Mouse (Mus musculus) hindbrain, embryonic 15.5 days (tissue): ENCODE data around the gene Miga2. TPM values are rescaled to one million over a fixed set of nuclear protein-coding genes. Genes with fewer than 3 reads are reported as not detected.

Experiments
- ATAC-seq: fragments of 200-750 bp; cut with Nextera tagmentation; 2 replicates; pipeline ENCODE4 v1.8.0; 2017; ENCODE audit warnings: low read depth, moderate number of reproducible peaks, moderate TSS enrichment; ENCODE audit not compliant: low FRiP score
- H3K27ac ChIP-seq: fragments of 300-500 bp; sonication (generic); replicated peaks from 2 replicates; pipeline ENCODE4 v1.5.1; 2015; ENCODE audit warnings: mild to moderate bottlenecking, inconsistent platforms
- H3K27me3 ChIP-seq: fragments of 300-500 bp; sonication (generic); 2 replicates; pipeline ENCODE4 v1.6.1; 2015; ENCODE audit warnings: control low read depth, inconsistent platforms
- H3K36me3 ChIP-seq: fragments of 300-500 bp; sonication (generic); 2 replicates; pipeline ENCODE4 v1.6.1; 2015; ENCODE audit warnings: control low read depth, inconsistent platforms
- H3K4me1 ChIP-seq: fragments of 300-500 bp; sonication (generic); replicated peaks from 2 replicates; pipeline ENCODE4 v1.6.1; 2015; ENCODE audit warnings: control low read depth, inconsistent platforms
- H3K4me2 ChIP-seq: fragments of 300-500 bp; sonication (generic); 2 replicates; pipeline ENCODE4 v1.6.1; 2015; ENCODE audit warnings: moderate library complexity, mild to moderate bottlenecking, inconsistent platforms
- H3K4me3 ChIP-seq: fragments of 300-500 bp; sonication (generic); 2 replicates; pipeline ENCODE4 v1.5.1; 2015; ENCODE audit warnings: mild to moderate bottlenecking, inconsistent platforms
- H3K9ac ChIP-seq: fragments of 300-500 bp; sonication (generic); 2 replicates; pipeline ENCODE4 v1.6.1; 2015; ENCODE audit warnings: inconsistent platforms
- H3K9me3 ChIP-seq: fragments of 300-500 bp; sonication (generic); 2 replicates; pipeline ENCODE4 v1.6.1; 2016; ENCODE audit warnings: control low read depth, inconsistent platforms
- WGBS: fragments of 180-500 bp; shearing (Covaris S2); methylation state at CpG from one replicate; pipeline ENCODE4 v1.1.7; 2015; 5-methylcytosine and 5-hydroxymethylcytosine counted together
- polyA plus RNA-seq: library from polyadenylated mRNA; unstranded; fragments of >200 nt; fragmentation: Nextera tagmentation; extraction: Ambion mirVana; gene quantifications from 2 replicates; pipeline ENCODE4 v1.2.1, GENCODE M21; 2015

The Miga2 gene
- polyA plus RNA-seq, 1 experiment from 2014 or later = 35.0 TPM

- Histone ChIP-seq H3K27ac (no peak overlapping the region), H3K4me2 (no peak overlapping the region), H3K36me3 (peaks cover 8% of the 10 kb centered on the region), H3K27me3 (no peaks in the 10 kb centered on the region), H3K4me3 (no peak overlapping the region), H3K9me3 (no peaks in the 10 kb centered on the region), H3K4me1 (peaks cover 33% of the 10 kb centered on the region), H3K9ac (no peak overlapping the region)
- no peak for ATAC-seq
- WGBS = 80% methylated on average over 5 of the region's 5 CpGs
Observed at GRCm38 (mm10) chr2:30362865-30363264, 1.2 kb upstream of the Miga2 start.

- H3K36me3 ChIP-seq = peaks cover 34% of the 10 kb centered on the region
- no peaks in the 10 kb centered on the region for H3K9me3 ChIP-seq
- no peak for ATAC-seq
- H3K4me3 ChIP-seq = peak overlapping the region; percentile 72
- WGBS = 86% methylated on average over 2 of the region's 2 CpGs
- H3K4me1 ChIP-seq = peaks cover 20% of the 10 kb centered on the region
- peak overlapping the region; percentile 81; the same call in 1 of the 2 replicates for H3K9ac ChIP-seq
- H3K27ac ChIP-seq = no peak overlapping the region
- no peaks in the 10 kb centered on the region for H3K27me3 ChIP-seq
- H3K4me2 ChIP-seq = peak overlapping the region; percentile 87
Observed at GRCm38 (mm10) chr2:30365281-30366069, 1.4 kb downstream of the Miga2 start.

- peaks cover 20% of the 10 kb centered on the region for H3K4me1 ChIP-seq
- no peak overlapping the region for H3K9ac ChIP-seq
- H3K27me3 ChIP-seq = no peaks in the 10 kb centered on the region
- H3K9me3 ChIP-seq = no peaks in the 10 kb centered on the region
- ATAC-seq = no peak
- no peak overlapping the region for H3K27ac ChIP-seq
- no peak overlapping the region for H3K4me3 ChIP-seq
- WGBS = 60% methylated on average over 5 of the region's 5 CpGs
- H3K36me3 ChIP-seq = peaks cover 41% of the 10 kb centered on the region
- H3K4me2 ChIP-seq = no peak overlapping the region
Observed at GRCm38 (mm10) chr2:30366203-30366602, 2.2 kb downstream of the Miga2 start.

GRCm38 (mm10) chr2:30371544-30371943, 7.5 kb downstream of the Miga2 start:
- Histone ChIP-seq H3K36me3 (peaks cover 84% of the 10 kb centered on the region), H3K4me1 (no peaks in the 10 kb centered on the region), H3K4me3 (no peak overlapping the region), H3K9ac (no peak overlapping the region), H3K4me2 (no peak overlapping the region), H3K27me3 (no peaks in the 10 kb centered on the region), H3K9me3 (no peaks in the 10 kb centered on the region), H3K27ac (no peak overlapping the region)
- 98% methylated on average over 8 of the region's 8 CpGs for WGBS
- no peak for ATAC-seq

- H3K4me1 ChIP-seq = no peaks in the 10 kb centered on the region
- H3K36me3 ChIP-seq = peaks cover 84% of the 10 kb centered on the region
- no peaks in the 10 kb centered on the region for H3K27me3 ChIP-seq
- H3K9me3 ChIP-seq = no peaks in the 10 kb centered on the region
- no peak overlapping the region for H3K9ac ChIP-seq
- no peak for ATAC-seq
- no peak overlapping the region for H3K4me2 ChIP-seq
- H3K27ac ChIP-seq = no peak overlapping the region
- 96% methylated on average over 5 of the region's 5 CpGs for WGBS
- H3K4me3 ChIP-seq = no peak overlapping the region
Observed at GRCm38 (mm10) chr2:30372726-30373125, 8.7 kb downstream of the Miga2 start.

- 94% methylated on average over 10 of the region's 10 CpGs for WGBS
- no peak overlapping the region for H3K27ac ChIP-seq
- H3K4me3 ChIP-seq = no peak overlapping the region
- no peak overlapping the region for H3K4me2 ChIP-seq
- no peaks in the 10 kb centered on the region for H3K27me3 ChIP-seq
- H3K36me3 ChIP-seq = peaks cover 73% of the 10 kb centered on the region
- H3K9ac ChIP-seq = no peak overlapping the region
- no peaks in the 10 kb centered on the region for H3K9me3 ChIP-seq
- no peak for ATAC-seq
- H3K4me1 ChIP-seq = no peaks in the 10 kb centered on the region
Observed at GRCm38 (mm10) chr2:30375893-30376292, 11.9 kb downstream of the Miga2 start.

GRCm38 (mm10) chr2:30377721-30378120, 13.7 kb downstream of the Miga2 start:
- Histone ChIP-seq H3K4me3 (no peak overlapping the region), H3K27ac (no peak overlapping the region), H3K9ac (no peak overlapping the region), H3K36me3 (peaks cover 69% of the 10 kb centered on the region), H3K4me1 (no peaks in the 10 kb centered on the region), H3K27me3 (no peaks in the 10 kb centered on the region), H3K9me3 (no peaks in the 10 kb centered on the region), H3K4me2 (no peak overlapping the region)
- peak; percentile 23; the same call in 1 of the 2 replicates for ATAC-seq
- WGBS = 89% methylated on average over 5 of the region's 5 CpGs

GRCm38 (mm10) chr2:30379307-30379706, 15.3 kb downstream of the Miga2 start:
- peaks cover 56% of the 10 kb centered on the region for H3K36me3 ChIP-seq
- 91% methylated on average over 7 of the region's 7 CpGs for WGBS
- no peak for ATAC-seq
- no peak overlapping the region for H3K4me3 ChIP-seq
- H3K9me3 ChIP-seq = no peaks in the 10 kb centered on the region
- H3K9ac ChIP-seq = no peak overlapping the region
- no peak overlapping the region for H3K4me2 ChIP-seq
- no peaks in the 10 kb centered on the region for H3K4me1 ChIP-seq
- H3K27me3 ChIP-seq = no peaks in the 10 kb centered on the region
- H3K27ac ChIP-seq = no peak overlapping the region

GRCm38 (mm10) chr2:30380564-30381376, 16.7 kb downstream of the Miga2 start:
- H3K36me3 ChIP-seq = peaks cover 59% of the 10 kb centered on the region
- no peak overlapping the region for H3K9ac ChIP-seq
- no peaks in the 10 kb centered on the region for H3K9me3 ChIP-seq
- no peak overlapping the region for H3K27ac ChIP-seq
- H3K4me2 ChIP-seq = no peak overlapping the region
- no peaks in the 10 kb centered on the region for H3K27me3 ChIP-seq
- ATAC-seq = no peak
- WGBS = 91% methylated on average over 10 of the region's 10 CpGs
- H3K4me3 ChIP-seq = no peak overlapping the region
- no peaks in the 10 kb centered on the region for H3K4me1 ChIP-seq

- WGBS = 93% methylated on average over 4 of the region's 4 CpGs
- ATAC-seq = no peak
- Histone ChIP-seq H3K4me2 (no peak overlapping the region), H3K4me1 (no peaks in the 10 kb centered on the region), H3K27ac (no peak overlapping the region), H3K27me3 (no peaks in the 10 kb centered on the region), H3K36me3 (peaks cover 55% of the 10 kb centered on the region), H3K4me3 (no peak overlapping the region), H3K9ac (no peak overlapping the region), H3K9me3 (no peaks in the 10 kb centered on the region)
Observed at GRCm38 (mm10) chr2:30381377-30381725, 17.3 kb downstream of the Miga2 start.

GRCm38 (mm10) chr2:30384814-30385213, 20.8 kb downstream of the Miga2 start:
- peaks cover 32% of the 10 kb centered on the region for H3K36me3 ChIP-seq
- no peak overlapping the region for H3K9ac ChIP-seq
- H3K4me3 ChIP-seq = no peak overlapping the region
- 81% methylated on average over 5 of the region's 5 CpGs for WGBS
- H3K27ac ChIP-seq = no peak overlapping the region
- no peak for ATAC-seq
- H3K9me3 ChIP-seq = no peaks in the 10 kb centered on the region
- no peaks in the 10 kb centered on the region for H3K27me3 ChIP-seq
- no peak overlapping the region for H3K4me2 ChIP-seq
- H3K4me1 ChIP-seq = no peaks in the 10 kb centered on the region

- Histone ChIP-seq H3K27me3 (no peaks in the 10 kb centered on the region), H3K27ac (no peak overlapping the region), H3K9me3 (no peaks in the 10 kb centered on the region), H3K4me2 (no peak overlapping the region), H3K36me3 (peaks cover 28% of the 10 kb centered on the region; the same call in 1 of the 2 replicates), H3K4me1 (no peaks in the 10 kb centered on the region), H3K4me3 (no peak overlapping the region), H3K9ac (no peak overlapping the region)
- WGBS = 84% methylated on average over 4 of the region's 4 CpGs
- ATAC-seq = no peak
Observed at GRCm38 (mm10) chr2:30385591-30385990, 21.6 kb downstream of the Miga2 start.
